Mouse (Mus musculus) kidney, postnatal 36 days (tissue): ENCODE measurements around the gene Gm42674.
A peak's percentile ranks its signal among the peaks of the same experiment; 100 is the strongest.

Experiments used
- DNase-seq, 2 experiments: peaks; one replicate each; pipeline ENCODE4 v3.0.0; 2021 to 2022; ENCODE audit warnings: mixed read lengths in 2 of 2

Gene Gm42674

GRCm38 (mm10) chr3:90599401-90599800, 2.3 kb upstream of the Gm42674 start:
- DNase-seq: peak; percentile 49 to 56

- DNase-seq: no peak
Measured at GRCm38 (mm10) chr3:90600036-90600435, 1.7 kb upstream of the Gm42674 start.

- DNase-seq: no peak
Measured at GRCm38 (mm10) chr3:90600458-90601195, 1.1 kb upstream of the Gm42674 start.

GRCm38 (mm10) chr3:90603623-90604022, 1.9 kb downstream of the Gm42674 start, which contains the start of gene S100a4:
TSS of gene S100a4 (plus strand) at chr3:90603771.
- DNase-seq: no peak

GRCm38 (mm10) chr3:90604416-90604815, 2.7 kb downstream of the Gm42674 start:
- DNase-seq: peak; percentile 58 to 72

GRCm38 (mm10) chr3:90605049-90605448, 3.3 kb downstream of the Gm42674 start:
- DNase-seq: no peak

- DNase-seq: no peak
Measured at GRCm38 (mm10) chr3:90605736-90606135, 4.0 kb downstream of the Gm42674 start.

- no peak for DNase-seq
Measured at GRCm38 (mm10) chr3:90606185-90606584, 4.5 kb downstream of the Gm42674 start.

GRCm38 (mm10) chr3:90607361-90607760, 5.7 kb downstream of the Gm42674 start:
- DNase-seq: no peak

GRCm38 (mm10) chr3:90608223-90608622, 6.5 kb downstream of the Gm42674 start, which contains the start of gene S100a5:
TSS of gene S100a5 (plus strand) at chr3:90608523.
- DNase-seq: no peak

- no peak for DNase-seq
Measured at GRCm38 (mm10) chr3:90609102-90609501, 7.4 kb downstream of the Gm42674 start.

GRCm38 (mm10) chr3:90611494-90611893, 9.8 kb downstream of the Gm42674 start:
- no peak for DNase-seq

GRCm38 (mm10) chr3:90612061-90612460, 10.4 kb downstream of the Gm42674 start:
- no peak for DNase-seq

- peak; percentile 61 to 77 for DNase-seq
Measured at GRCm38 (mm10) chr3:90612728-90613291, 11.1 kb downstream of the Gm42674 start, which contains the start of gene S100a6. TSS of gene S100a6 (plus strand) at chr3:90612882.

GRCm38 (mm10) chr3:90613461-90614147, 11.9 kb downstream of the Gm42674 start:
- DNase-seq: no peak

- no peak for DNase-seq
Measured at GRCm38 (mm10) chr3:90614148-90614530, 12.4 kb downstream of the Gm42674 start.

GRCm38 (mm10) chr3:90614611-90615251, 13.0 kb downstream of the Gm42674 start:
- DNase-seq: no peak

GRCm38 (mm10) chr3:90615415-90615814, 13.7 kb downstream of the Gm42674 start:
- peak; percentile 73 to 83 for DNase-seq

- DNase-seq: no peak
Measured at GRCm38 (mm10) chr3:90615911-90616310, 14.2 kb downstream of the Gm42674 start.

- DNase-seq: no peak
Measured at GRCm38 (mm10) chr3:90617586-90617985, 15.9 kb downstream of the Gm42674 start.

GRCm38 (mm10) chr3:90621552-90621951, 19.8 kb downstream of the Gm42674 start:
- DNase-seq: no peak

GRCm38 (mm10) chr3:90623435-90624071, 21.8 kb downstream of the Gm42674 start:
- peak; percentile 35 to 65 for DNase-seq

- DNase-seq: no peak
Measured at GRCm38 (mm10) chr3:90625496-90625895, 23.8 kb downstream of the Gm42674 start.
